Mouse (Mus musculus): Measurements from ENCODE around the gene Ankrd28.

DNA sequence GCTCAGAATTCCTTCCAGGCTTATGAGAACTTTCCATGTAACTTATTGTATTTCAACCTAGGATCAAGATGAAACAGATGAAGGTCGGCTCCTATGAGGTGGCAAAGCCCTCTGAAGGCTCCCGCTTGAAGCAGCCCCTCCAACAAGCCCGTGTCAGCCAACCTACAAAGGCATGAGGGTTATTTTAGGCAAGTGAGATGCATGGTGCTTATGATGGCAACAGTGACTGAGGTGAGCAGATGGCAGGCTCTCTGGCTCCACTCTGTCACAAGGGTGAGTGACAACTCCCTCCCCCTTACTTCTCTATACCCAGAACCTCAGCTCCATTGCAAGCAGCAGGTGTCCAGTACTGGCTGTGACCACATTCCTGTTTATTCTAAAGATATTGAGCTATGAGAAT is 133.1 kb downstream of the Ankrd28 start:
- TF ChIP-seq POLR2A (IDR thresholded peaks at IDR 0.05; ENCODE audit: insufficient read depth, low read depth, low read length) (no peak), CTCF (IDR thresholded peaks at IDR 0.05) (no peak)

All from heart, adult 2 months (tissue).